Mouse (Mus musculus) CH12.LX (cell line): ENCODE data around the gene Olfml3. TPM values are rescaled to one million over a fixed set of nuclear protein-coding genes. Genes with fewer than 3 reads are reported as not detected.

Experiments
- DNase-seq: peaks from one replicate; pipeline ENCODE4 v3.0.0-alpha.2; 2013; ENCODE audit errors: extremely low read depth
- H3K27ac ChIP-seq: 2 replicates; pipeline ENCODE4 v1.5.1; 2012; ENCODE audit warnings: low read depth, mild to moderate bottlenecking, control low read depth, moderate library complexity; ENCODE audit not compliant: insufficient read depth
- H3K27me3 ChIP-seq: replicated peaks from 2 replicates; pipeline ENCODE3; 2012; ENCODE audit warnings: inconsistent platforms
- H3K36me3 ChIP-seq, 2 experiments: replicated peaks in 1 of 2; 2 replicates each; pipeline versions ENCODE3 to v1.6.1; 2012; ENCODE audit warnings: inconsistent platforms in 1 of 2, low read length in 1 of 2, mild to moderate bottlenecking in 1 of 2, mixed read lengths in 1 of 2, moderate library complexity in 1 of 2; ENCODE audit not compliant: control insufficient read depth in 1 of 2, insufficient read depth in 1 of 2
- H3K4me1 ChIP-seq, 2 experiments: 2 replicates each; pipeline ENCODE4 v1.6.1; 2012; ENCODE audit warnings: inconsistent platforms in 1 of 2, moderate library complexity in 1 of 2; ENCODE audit not compliant: insufficient read depth in 2 of 2, control insufficient read depth in 1 of 2
- H3K4me2 ChIP-seq: 2 replicates; pipeline ENCODE4 v1.6.1; 2012; ENCODE audit warnings: low read depth, mild to moderate bottlenecking, control low read depth; ENCODE audit not compliant: poor library complexity, insufficient read depth, severe bottlenecking
- H3K4me3 ChIP-seq, 3 experiments: fragments of 150-350 bp in 1 of 3; sonication (generic) in 1 of 3; replicated peaks in 1 of 3; 2 replicates each; pipeline versions ENCODE3 to v1.5.1; 2011 to 2012; ENCODE audit warnings: low read depth in 2 of 3, low read length in 2 of 3, mild to moderate bottlenecking in 2 of 3, moderate library complexity in 2 of 3, control low read depth in 1 of 3, improper control_type of control experiment in 1 of 3, inconsistent platforms in 1 of 3, mixed read lengths in 1 of 3; ENCODE audit not compliant: poor library complexity in 1 of 3
- H3K79me2 ChIP-seq: replicated peaks from 2 replicates; pipeline ENCODE4 v1.6.1; 2012; ENCODE audit warnings: mild to moderate bottlenecking, moderate library complexity; ENCODE audit not compliant: control insufficient read depth, poor library complexity, insufficient read depth, severe bottlenecking; ENCODE audit errors: extremely low read depth
- H3K9ac ChIP-seq: 2 replicates; pipeline ENCODE4 v1.6.1; 2012; ENCODE audit warnings: low read depth, mild to moderate bottlenecking, control low read depth, moderate library complexity; ENCODE audit not compliant: insufficient read depth
- H3K9me3 ChIP-seq: replicated peaks from 2 replicates; pipeline ENCODE3; 2012; ENCODE audit warnings: low read length, inconsistent platforms, mixed read lengths
- BHLHE40 ChIP-seq: IDR thresholded peaks from 2 replicates; pipeline ENCODE4 v1.6.1; 2011; ENCODE audit warnings: mild to moderate bottlenecking, low read depth, low read length, improper control_type of control experiment
- ELF1 ChIP-seq: IDR thresholded peaks from 2 replicates; pipeline ENCODE4 v1.6.1; 2014; ENCODE audit warnings: low read depth, mild to moderate bottlenecking, inconsistent platforms, low read length, improper control_type of control experiment
- IRF4 ChIP-seq: IDR thresholded peaks from 2 replicates; pipeline ENCODE4 v1.6.1; 2014; ENCODE audit warnings: low read depth, mild to moderate bottlenecking, inconsistent platforms, low read length, improper control_type of control experiment
- MAFK ChIP-seq: IDR thresholded peaks from 2 replicates; pipeline ENCODE4 v1.6.1; 2011; ENCODE audit warnings: low read length, improper control_type of control experiment; ENCODE audit not compliant: insufficient replicate concordance
- MAZ ChIP-seq: IDR thresholded peaks from 2 replicates; pipeline ENCODE4 v1.6.1; 2012; ENCODE audit warnings: low read depth, mild to moderate bottlenecking, inconsistent platforms, low read length, improper control_type of control experiment, moderate library complexity
- MXI1 ChIP-seq: IDR thresholded peaks from 2 replicates; pipeline ENCODE4 v1.6.1; 2011; ENCODE audit warnings: mild to moderate bottlenecking, low read depth, low read length, improper control_type of control experiment
- MYC ChIP-seq: IDR thresholded peaks from 2 replicates; pipeline ENCODE4 v1.6.1; 2011; ENCODE audit warnings: low read depth, mild to moderate bottlenecking, improper control_type of control experiment, low read length
- POLR2A ChIP-seq: IDR thresholded peaks from 2 replicates; pipeline ENCODE4 v1.6.1; 2011; ENCODE audit warnings: low read depth, mild to moderate bottlenecking, improper control_type of control experiment, low read length
- POLR2AphosphoS2 ChIP-seq: IDR thresholded peaks from 2 replicates; pipeline ENCODE4 v1.6.1; 2011; ENCODE audit warnings: low read depth, low read length, improper control_type of control experiment
- RCOR1 ChIP-seq: conservative IDR thresholded peaks from 2 replicates; pipeline ENCODE4 v1.6.1; 2012; ENCODE audit warnings: low read depth, mild to moderate bottlenecking, inconsistent platforms, low read length, improper control_type of control experiment
- TBP ChIP-seq: conservative IDR thresholded peaks from 2 replicates; pipeline ENCODE4 v1.6.1; 2011; ENCODE audit warnings: low read depth, low read length, improper control_type of control experiment
- ZC3H11A ChIP-seq: IDR thresholded peaks from 2 replicates; pipeline ENCODE4 v1.6.1; 2012; ENCODE audit warnings: low read depth, mild to moderate bottlenecking, inconsistent platforms, low read length, improper control_type of control experiment
- ZMIZ1 ChIP-seq: IDR thresholded peaks from 2 replicates; pipeline ENCODE4 v1.6.1; 2012; ENCODE audit warnings: low read depth, mild to moderate bottlenecking, inconsistent platforms, low read length, improper control_type of control experiment
- ZNF384 ChIP-seq: IDR thresholded peaks from 2 replicates; pipeline ENCODE4 v1.6.1; 2012; ENCODE audit warnings: low read depth, low read length, improper control_type of control experiment, inconsistent platforms
- dilution Hi-C: fragments of 300-500 bp; cut with MboI; formaldehyde crosslinking; loops from 2 replicates; pipeline ENCODE4 v1.14.3; 2020; ENCODE audit warnings: low sequenced_read_pairs; ENCODE audit not compliant: extremely low pct_unique_long_range_greater_than_20kb, extremely low pct_ligation_motif_present
- in situ Hi-C: fragments of 300-500 bp; cut with MboI; formaldehyde crosslinking; loops from 3 replicates; pipeline ENCODE4 v1.14.3; 2019; ENCODE audit warnings: low sequenced_read_pairs, low pct_ligation_motif_present, low pct_unique_long_range_greater_than_20kb, mixed read lengths
- polyA plus RNA-seq: library from polyadenylated mRNA; unstranded; fragments of >175 nt; gene quantifications from 2 replicates; pipeline ENCODE4 v1.2.1, GENCODE M21; 2012; ENCODE audit warnings: low read depth; ENCODE audit not compliant: insufficient read length
- total RNA-seq, 2 experiments: library from RNA; depleted of rRNA; stranded (reverse); fragments of 300-350 nt in 1 of 2; fragments of >200 nt in 1 of 2; gene quantifications; 2 replicates each; pipeline ENCODE4 v1.2.3; 2012 to 2014

Olfml3 gene
- total and polyA plus RNA-seq, 3 experiments, result 14.0 to 33.3 (median 19.7) TPM

- TF ChIP-seq MAFK, result no peak
- TF ChIP-seq POLR2AphosphoS2, result no peak
- TF ChIP-seq IRF4, result no peak
- TF ChIP-seq MXI1, result peak; percentile 50; the same call in 1 of the 2 replicates
- no peak for TF ChIP-seq MAZ
- 0 out of 2 replicates have a peak, but pooled peaks have one; percentile 41 for TF ChIP-seq MYC
- TF ChIP-seq TBP, result no peak
- 0 out of 2 replicates have a peak, but pooled peaks have one; percentile 10 for TF ChIP-seq BHLHE40
- no peak for TF ChIP-seq ZNF384
These were observed 45.2 kb upstream of the Olfml3 start (continued) for GRCm38 (mm10) chr3:103782844-103783609.

- Histone ChIP-seq H3K79me2 (peaks cover 88% of the 10 kb centered on the region), H3K27ac (0 out of 2 replicates have a peak overlapping the region, but pooled peaks have one; percentile 52), H3K4me1 (peaks cover 33 to 85% of the 10 kb centered on the region in 2 experiments), H3K4me2 (peak overlapping the region; percentile 61), H3K9ac (peak overlapping the region; percentile 59; the same call in 1 of the 2 replicates), H3K4me3 (no peak overlapping the region), H3K36me3 (peaks cover 11 to 16% of the 10 kb centered on the region in 2 experiments), H3K9me3 (no peaks in the 10 kb centered on the region), H3K27me3 (no peaks in the 10 kb centered on the region)
- in situ Hi-C loops, result no loop called here
- no peak for TF ChIP-seq ZC3H11A
- peak; percentile 42 for TF ChIP-seq BHLHE40
- dilution Hi-C loops, result no loop called here
- DNase-seq, result no peak
These were observed 43.0 kb upstream of the Olfml3 start for GRCm38 (mm10) chr3:103780777-103781176.

- Histone ChIP-seq H3K36me3 (peaks cover 15 to 21% of the 10 kb centered on the region in 2 experiments), H3K9ac (peak overlapping the region; percentile 59; the same call in 1 of the 2 replicates), H3K4me1 (peaks cover 33 to 89% of the 10 kb centered on the region in 2 experiments), H3K27me3 (no peaks in the 10 kb centered on the region), H3K79me2 (peaks cover 89% of the 10 kb centered on the region), H3K9me3 (no peaks in the 10 kb centered on the region), H3K4me2 (peak overlapping the region; percentile 8), H3K4me3 (no peak overlapping the region), H3K27ac (peak overlapping the region; percentile 51)
- in situ Hi-C loops, result no loop called here
- dilution Hi-C loops, result no loop called here
- no peak for TF ChIP-seq POLR2A
- no peak for TF ChIP-seq ZMIZ1
- TF ChIP-seq RCOR1, result no peak
- TF ChIP-seq ELF1, result no peak
- no peak for DNase-seq
These were observed 42.5 kb upstream of the Olfml3 start for GRCm38 (mm10) chr3:103780271-103780670.
